Mouse (Mus musculus) ovary, adult 18-20 months (tissue): Measurements from ENCODE around the gene Nrxn1.

Experiments
- DNase-seq: peaks from one replicate; pipeline ENCODE4 v3.0.0; 2022; ENCODE audit warnings: low spot score, mixed read lengths

Gene Nrxn1

DNA sequence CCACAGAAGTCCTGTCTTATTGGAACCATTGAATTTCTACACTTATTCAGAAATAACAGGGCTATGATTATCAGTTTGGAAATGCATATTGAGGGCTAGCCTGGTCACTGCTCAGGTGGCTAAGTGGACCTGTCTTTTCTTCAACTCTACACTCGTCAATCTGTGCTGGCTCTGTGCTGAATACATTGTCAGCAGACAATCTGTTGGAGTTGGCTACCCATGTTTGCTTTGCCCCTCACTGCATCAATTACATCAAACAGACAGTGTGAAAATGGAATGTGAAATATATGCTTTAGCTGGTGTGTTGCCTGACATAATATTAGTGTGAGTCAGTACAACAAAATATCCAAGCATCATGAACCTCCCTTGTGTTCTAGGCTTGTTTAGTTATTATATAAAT lies 438.4 kb downstream of the Nrxn1 start:
- DNase-seq = no peak

GRCm38 (mm10) chr17:90653347-90653746 lies 439.5 kb downstream of the Nrxn1 start:
- DNase-seq = no peak

- no peak for DNase-seq
These were observed 442.6 kb downstream of the Nrxn1 start for GRCm38 (mm10) chr17:90650279-90650678.

DNA sequence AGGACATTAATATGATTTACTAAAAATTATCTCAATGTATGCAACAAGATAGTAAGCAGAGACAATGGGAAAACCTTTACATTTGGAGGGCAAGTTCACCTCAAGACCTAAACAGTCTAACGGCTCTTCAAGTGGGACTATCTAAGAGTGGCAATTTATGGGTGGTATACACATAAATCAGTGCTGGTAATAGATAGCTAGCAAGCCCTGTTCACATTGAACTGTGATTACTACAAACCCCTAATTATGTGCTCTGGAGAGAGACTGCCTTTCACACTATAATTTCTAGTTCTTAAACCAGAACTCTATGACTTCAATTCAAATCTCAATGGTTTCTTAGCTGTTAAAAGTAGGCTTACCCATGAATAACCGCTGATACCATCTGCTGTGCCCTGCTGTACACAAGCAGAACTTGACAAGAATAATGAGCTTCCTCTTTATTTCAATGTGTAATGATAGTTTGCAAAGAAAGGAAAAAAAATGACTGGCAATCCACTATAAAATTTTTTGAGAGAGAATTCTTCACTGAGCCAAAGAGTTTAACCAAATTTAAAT lies 453.8 kb downstream of the Nrxn1 start:
- DNase-seq = no peak

DNA sequence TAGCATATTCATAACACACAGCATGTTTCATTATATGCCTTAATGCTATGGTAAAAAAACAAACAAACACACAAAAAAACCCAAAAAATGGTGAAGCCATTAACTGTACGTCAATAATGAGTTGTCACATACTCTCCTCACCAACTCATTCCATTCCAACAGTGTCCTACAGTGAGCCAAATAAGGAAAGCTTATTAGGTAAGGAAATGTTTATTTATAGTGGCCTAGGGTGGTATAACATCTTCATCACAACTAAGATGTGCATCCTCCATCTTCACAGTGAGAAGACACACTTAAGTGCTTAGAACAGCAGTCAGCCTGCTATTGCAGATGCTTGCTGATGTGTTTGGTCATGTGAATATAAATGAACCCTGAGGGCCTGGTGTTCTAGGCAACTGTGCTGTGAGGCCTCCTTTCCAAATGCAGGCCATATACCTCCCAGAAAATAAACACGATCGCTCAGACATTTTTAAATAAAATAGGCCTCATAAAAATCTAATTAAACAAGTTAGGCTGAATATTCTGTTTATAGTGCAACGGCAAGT lies 454.6 kb downstream of the Nrxn1 start:
- no peak for DNase-seq

- no peak for DNase-seq
These were observed 461.5 kb downstream of the Nrxn1 start for GRCm38 (mm10) chr17:90631371-90631770.

DNA sequence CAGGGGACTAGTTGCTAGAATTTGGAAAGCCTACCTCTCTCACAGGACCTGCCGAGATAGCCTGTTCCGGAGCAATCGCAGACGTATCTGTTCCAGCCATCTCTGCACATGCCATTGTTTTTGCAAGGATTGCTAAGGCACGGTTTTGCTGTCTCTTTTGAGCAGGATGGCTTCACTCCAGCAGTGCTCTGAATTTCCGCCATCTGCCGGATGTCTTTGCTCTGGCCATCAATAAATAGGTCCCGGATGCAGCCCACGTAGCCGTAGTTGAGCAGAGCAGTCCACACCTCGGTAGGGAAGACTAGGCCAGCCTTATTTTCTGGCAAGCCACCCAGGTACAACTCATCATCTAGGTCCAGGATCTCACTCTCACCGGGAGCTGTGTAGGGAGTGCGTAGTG lies 463.0 kb downstream of the Nrxn1 start:
- no peak for DNase-seq

- no peak for DNase-seq
These were observed 464.4 kb downstream of the Nrxn1 start for GRCm38 (mm10) chr17:90628469-90628868.

DNA sequence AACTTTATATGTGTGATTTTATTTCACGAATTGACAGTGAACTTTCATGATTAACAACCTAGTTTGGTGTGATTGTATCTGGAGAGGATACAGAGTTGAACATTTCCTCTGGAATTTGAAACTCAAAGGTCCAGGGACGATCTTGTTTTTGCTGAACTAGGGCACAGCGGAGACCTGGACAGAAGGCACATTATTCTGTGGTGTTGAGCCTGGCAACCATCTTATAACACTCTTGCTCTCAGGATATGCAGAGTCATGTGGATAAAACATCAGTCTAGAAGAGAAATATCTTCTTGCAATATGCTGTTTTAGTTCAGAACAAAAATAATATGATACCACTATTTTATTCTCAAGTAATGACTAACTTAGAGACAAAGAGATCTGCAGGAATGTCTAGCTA lies 464.9 kb downstream of the Nrxn1 start:
- no peak for DNase-seq

DNA sequence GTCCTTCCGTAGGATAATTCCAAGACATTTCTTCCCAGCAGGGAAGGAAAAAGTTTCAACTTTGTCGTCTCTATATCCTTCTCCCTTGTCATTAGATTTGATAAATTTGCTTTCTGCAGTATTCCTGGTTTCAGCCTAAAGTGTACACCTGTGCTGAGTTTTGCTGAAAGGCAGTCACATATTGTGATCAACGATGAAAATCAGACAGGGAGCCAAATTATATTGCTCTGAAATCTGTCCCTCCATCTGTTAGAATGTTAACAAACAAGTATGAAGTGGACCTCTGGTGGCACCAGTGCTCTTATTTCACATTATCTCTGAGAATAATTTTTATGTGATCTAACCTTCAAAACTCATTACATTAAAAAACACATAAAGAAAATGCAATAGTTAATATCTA lies 465.5 kb downstream of the Nrxn1 start:
- DNase-seq = no peak

DNA sequence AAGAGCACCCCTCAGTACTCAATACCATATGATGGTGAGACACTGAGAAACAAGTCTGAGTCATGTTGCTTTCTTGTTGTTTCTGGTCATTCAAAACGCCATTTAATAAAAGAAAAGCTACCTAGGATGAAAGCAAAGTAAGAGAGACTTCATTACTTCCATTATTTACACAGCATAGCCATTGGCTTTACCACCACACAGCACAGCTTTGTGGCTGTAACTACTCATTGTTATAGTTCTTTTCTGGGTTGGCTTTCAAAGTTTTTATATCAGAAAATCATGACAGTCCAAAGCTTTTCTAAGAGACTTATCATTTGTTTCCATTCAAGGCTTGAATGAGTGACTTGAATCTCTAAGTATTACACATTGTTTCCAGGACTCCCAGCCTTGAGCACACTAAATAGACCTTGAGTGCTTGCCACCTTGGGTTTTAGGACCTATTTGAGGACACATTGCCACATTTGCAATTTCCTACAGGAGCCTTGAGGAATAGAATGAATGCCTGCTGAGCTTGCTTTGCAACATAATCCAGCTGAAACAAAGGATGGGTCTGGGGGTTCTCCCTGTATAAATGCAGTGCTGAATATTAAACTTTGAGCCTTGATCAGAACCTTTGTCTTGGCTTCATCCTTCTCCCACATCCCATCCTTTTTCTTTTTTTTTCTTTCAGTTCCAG lies 468.1 kb downstream of the Nrxn1 start:
- no peak for DNase-seq

- DNase-seq = no peak
These were observed 471.0 kb downstream of the Nrxn1 start for GRCm38 (mm10) chr17:90621828-90622227.

DNA sequence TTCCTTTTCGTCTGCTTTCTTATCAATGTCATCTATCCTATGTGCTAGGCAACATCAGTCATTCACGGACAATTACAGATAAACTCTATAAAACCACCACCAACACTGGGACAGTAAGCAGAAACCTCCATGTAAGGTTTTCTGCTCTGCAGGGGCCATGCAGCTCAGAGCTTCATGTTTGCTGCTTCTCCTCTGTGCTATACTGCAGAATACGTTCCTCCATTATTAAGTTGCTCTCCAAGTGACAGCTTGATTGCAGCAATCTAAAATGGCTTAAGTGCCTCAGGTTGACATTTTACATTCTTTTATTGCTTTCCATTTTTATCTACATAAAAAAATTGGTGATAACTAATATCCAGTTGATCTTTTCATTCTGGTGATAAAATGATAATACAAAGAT lies 477.9 kb downstream of the Nrxn1 start:
- no peak for DNase-seq

GRCm38 (mm10) chr17:90607427-90607806 lies 485.5 kb downstream of the Nrxn1 start:
- DNase-seq = no peak

DNA sequence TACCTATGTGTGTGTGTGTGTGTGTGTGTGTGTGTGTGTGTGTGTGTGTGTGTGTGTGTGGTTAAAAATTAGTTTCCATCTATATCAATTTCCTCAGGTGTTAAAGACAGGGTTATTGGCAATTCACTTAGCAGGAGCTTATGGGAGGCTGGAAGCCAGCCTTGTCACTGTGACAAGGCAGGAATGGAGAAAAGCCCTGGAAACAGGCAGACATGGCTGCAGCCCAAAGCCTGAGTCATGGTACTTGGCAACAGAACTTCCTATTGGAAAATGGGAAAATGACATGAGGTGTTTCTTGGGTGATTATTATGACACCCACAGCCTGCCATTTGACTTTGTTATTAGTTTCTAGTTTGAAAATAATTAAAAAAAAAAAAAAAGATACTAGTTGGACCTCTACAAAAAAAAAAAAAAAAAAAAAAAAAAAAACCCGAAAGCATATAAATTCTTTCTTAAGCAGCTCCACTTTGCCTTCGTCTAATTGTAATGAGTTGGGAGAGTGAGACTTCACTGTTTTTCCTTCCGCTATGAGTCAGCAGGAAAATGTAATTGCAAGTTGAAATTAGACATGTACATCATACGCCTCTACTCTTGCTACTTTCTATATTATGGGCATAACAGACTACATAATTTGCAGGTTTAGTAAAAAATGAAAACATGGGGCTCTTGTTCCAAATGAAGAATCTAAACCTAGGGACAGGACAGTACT lies 486.0 kb downstream of the Nrxn1 start:
- DNase-seq = no peak

DNA sequence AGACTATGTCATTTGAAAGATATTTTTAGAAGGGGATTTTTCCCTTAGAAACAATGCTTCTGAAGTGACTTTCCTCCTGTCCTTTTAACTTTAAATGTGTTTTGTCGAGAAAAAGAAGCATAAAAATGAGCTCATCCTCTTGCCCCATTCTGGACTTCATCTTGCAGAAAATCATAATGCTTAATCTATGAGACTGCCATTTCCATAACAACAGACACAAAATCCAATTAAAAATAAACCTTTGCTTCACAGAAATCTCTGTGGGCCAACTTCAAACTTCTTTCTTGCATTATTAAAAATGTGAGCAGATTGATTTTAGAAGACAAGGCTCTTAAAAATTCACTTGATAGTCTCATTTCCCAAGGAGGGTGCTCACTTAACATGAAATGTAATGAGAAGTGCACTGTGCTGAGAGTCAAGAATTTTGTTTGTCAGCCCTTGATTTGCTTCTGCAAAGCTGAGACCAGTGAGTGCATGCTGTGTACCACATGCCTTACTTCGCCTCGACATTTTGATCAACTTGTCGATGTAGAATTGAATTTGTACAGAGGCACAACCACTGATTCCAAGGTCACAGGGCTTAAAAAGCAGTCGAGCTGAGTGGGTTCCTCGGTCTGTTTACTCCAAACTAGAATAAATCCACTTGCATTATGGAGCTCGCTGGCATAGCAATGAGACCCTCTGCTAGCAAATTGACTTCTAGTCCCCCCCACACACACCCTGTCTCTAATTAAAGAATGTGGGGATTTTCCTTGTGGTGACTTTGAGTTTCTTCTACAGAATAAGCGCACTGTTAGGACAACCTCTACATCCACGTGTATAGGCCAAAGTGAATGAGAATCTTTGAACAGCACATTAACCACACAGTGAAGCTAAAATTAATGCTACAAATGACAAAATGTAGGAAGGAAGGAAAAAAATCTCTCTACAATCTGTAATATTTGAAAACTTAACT lies 493.0 kb downstream of the Nrxn1 start:
- DNase-seq = no peak

- no peak for DNase-seq
These were observed 497.9 kb downstream of the Nrxn1 start for GRCm38 (mm10) chr17:90594798-90595533.

DNA sequence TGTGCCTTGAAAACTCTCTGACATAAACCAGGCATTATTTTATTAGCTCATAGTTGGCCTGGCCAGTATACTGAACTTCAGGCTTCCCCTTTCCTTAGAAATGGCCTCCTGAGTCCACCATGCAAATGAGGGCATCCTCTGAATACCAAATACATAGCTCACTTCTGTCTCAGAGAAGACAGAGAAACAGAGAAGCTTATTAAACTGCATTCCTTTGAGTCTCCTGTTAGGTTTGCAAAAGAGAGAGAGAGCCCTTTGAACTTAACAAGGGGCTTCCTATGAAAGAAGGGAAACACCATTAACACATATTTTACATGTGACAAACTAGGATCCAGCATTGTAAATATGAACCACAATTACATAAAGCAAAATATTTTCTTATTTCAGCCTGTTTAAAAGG lies 506.0 kb downstream of the Nrxn1 start:
- DNase-seq = no peak

GRCm38 (mm10) chr17:90584666-90585195 lies 508.1 kb downstream of the Nrxn1 start:
- no peak for DNase-seq

DNA sequence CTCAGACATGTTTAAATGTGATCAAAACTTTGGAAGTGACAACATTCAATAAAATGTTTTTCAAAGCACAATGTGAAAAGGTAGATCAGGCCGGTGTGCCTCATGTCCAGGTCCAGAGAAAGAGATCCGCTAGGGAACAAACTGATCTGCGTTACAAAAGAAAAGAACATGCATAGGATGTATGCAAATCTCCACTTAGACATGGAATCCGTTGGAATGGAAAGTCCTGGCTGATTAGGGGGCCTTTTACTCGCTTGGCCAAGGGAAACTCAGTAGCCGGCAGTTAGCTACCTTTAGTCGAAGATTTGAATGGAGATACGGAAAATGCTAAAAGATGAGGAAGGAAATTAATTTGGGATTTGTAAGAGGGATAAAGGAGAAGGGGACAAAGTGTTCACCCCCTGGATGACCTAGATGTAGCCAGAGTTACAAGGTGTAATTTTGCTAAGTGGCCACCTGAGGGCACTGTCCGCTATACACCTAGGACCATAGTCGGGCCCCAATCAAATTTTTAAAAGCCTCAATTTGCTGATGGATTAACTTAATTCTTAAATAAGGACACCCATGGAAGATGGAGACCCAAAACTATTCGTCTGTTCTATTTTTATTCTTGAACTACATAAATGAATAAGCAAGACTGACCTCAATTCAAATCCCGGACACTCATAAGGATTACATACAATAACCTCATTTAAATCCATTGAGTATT lies 508.9 kb downstream of the Nrxn1 start:
- no peak for DNase-seq

- no peak for DNase-seq
These were observed 509.7 kb downstream of the Nrxn1 start for GRCm38 (mm10) chr17:90583196-90583595.
